Mouse (Mus musculus): ENCODE data around the gene Tmem184a.

DNA sequence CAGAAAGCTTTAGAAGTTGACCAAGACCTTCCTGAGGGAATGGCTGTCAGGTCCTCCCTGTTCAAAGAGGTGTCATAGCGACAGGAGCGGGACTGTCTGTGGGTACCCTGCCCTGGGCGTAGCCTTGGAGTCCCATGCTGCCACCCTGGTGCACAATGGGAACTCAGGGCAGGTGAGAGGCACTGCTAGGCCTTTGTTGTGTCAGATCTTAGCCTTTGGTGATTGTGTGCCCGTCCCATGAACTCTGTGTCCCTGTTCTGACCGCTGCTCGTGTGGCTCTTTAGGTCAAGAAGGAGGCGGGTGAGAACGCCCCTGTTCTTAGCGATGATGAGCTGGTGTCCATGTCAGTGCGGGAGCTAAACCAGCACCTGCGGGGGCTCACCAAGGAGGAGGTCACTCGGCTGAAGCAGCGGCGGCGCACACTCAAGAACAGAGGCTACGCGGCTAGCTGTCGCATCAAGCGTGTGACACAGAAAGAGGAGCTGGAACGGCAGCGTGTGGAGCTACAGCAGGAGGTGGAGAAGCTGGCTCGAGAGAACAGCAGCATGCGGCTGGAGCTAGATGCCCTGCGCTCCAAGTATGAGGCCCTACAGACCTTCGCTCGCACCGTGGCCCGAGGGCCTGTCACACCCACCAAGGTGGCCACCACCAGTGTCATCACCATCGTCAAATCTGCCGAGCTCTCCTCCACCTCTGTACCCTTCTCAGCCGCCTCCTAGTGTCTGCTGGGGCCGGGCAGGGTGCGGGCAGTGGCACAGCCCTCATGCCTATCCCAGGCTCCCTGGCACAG, 19.7 kb downstream of the Tmem184a start:
- TF ChIP-seq CTCF (IDR thresholded peaks at IDR 0.05; ENCODE audit: control insufficient read depth, insufficient read depth, low read length) (no peak), POLR2A (IDR thresholded peaks at IDR 0.05; ENCODE audit: borderline replicate concordance, control insufficient read depth, low read depth, low read length) (no peak)
